11 mouse cellular contexts compared by ENCODE assay signal in the genomic region with DNA sequence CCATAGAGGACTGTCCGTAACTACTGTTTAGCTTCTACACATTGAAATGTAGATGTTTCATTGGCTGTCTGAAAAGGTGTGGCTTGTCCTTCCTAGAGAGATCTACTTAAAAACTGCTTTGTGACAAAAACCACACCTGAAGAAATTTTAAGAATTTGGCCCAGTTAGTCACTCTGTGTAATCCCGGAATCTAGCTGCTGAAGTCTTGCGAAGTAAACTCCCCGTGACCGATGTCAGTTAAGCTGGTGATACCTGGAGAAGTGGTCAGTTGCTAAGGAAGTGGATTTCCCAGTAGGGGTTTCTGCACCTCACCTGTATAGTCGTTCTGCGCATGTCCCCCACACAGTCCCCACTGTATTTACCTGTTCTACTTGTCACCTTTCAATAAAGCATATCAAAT. TPM values are rescaled to one million over a fixed set of nuclear protein-coding genes. Genes with fewer than 3 reads are reported as not detected.
DNase-seq lines count a peak whose midpoint lies in the region; ATAC-seq and TF ChIP-seq lines count a peak whose summit lies in the region.
"Had no signal": no experiment of that assay in that cellular context is flagged by ENCODE, and none has a peak within 500 bp of the region (broad histone marks: within the 10 kb centered on the region; RNA-seq: fewer than 3 reads in every experiment).

No protein-coding gene starts in this region.

- intact Hi-C loops in heart, postnatal 10 days (cut with DNase I) = loop anchor here (5.0 kb wide), 1 partner anchor 310 kb away; no protein-coding TSS in a partner anchor

- no peak for TF ChIP-seq POLR2A in testis, adult 2 months (IDR thresholded peaks at IDR 0.05; ENCODE audit: control insufficient read depth, low read depth, low read length)
- no peak for TF ChIP-seq POLR2A in thymus, adult 2 months (IDR thresholded peaks at IDR 0.05; ENCODE audit: control insufficient read depth, extremely low read depth, insufficient read depth, low read length, poor library complexity)

- H3K27ac ChIP-seq in heart, embryonic 10.5 days = no peak overlapping the region
- H3K27ac ChIP-seq in testis, adult 2 months (ENCODE audit: control insufficient read depth, insufficient read depth, low read depth, low read length) = peak overlapping the region; percentile 47; the same call in 1 of the 2 replicates
- peak overlapping the region; percentile 65; the same call in 1 of the 2 replicates for H3K27ac ChIP-seq in liver, embryonic 13.5 days
- H3K27ac ChIP-seq in stomach, postnatal 0 days (replicated peaks) = no peak overlapping the region
- H3K27ac ChIP-seq in thymus, adult 2 months (ENCODE audit: control insufficient read depth, insufficient read depth, low read length) = no peak overlapping the region

- no peaks in the 10 kb centered on the region for H3K9me3 ChIP-seq in heart, embryonic 10.5 days
- no peaks in the 10 kb centered on the region for H3K9me3 ChIP-seq in liver, embryonic 13.5 days (replicated peaks)
- H3K9me3 ChIP-seq in stomach, postnatal 0 days (ENCODE audit: control insufficient read depth, low read length) = 0 out of 2 replicates have a peak, but pooled peaks cover 3% of the 10 kb centered on the region

- TF ChIP-seq EP300 in stomach, postnatal 0 days (optimal IDR thresholded peaks at IDR 0.05) = no peak

- H3K4me1 ChIP-seq in heart, embryonic 10.5 days = peaks cover 18% of the 10 kb centered on the region
- H3K4me1 ChIP-seq in testis, adult 2 months (ENCODE audit: control insufficient read depth, insufficient read depth, low read length) = peaks cover 2% of the 10 kb centered on the region
- H3K4me1 ChIP-seq in liver, embryonic 13.5 days (replicated peaks) = peaks cover 37% of the 10 kb centered on the region
- H3K4me1 ChIP-seq in stomach, postnatal 0 days (replicated peaks; ENCODE audit: control insufficient read depth, insufficient read depth) = no peaks in the 10 kb centered on the region; the same call in 1 of the 2 replicates
- peaks cover 8% of the 10 kb centered on the region; the same call in 1 of the 2 replicates for H3K4me1 ChIP-seq in thymus, adult 2 months (replicated peaks; ENCODE audit: control insufficient read depth, insufficient read depth, low read length)

- peak overlapping the region; percentile 90 for H3K4me3 ChIP-seq in heart, embryonic 10.5 days
- H3K4me3 ChIP-seq in testis, adult 2 months (ENCODE audit: control insufficient read depth, low read depth, low read length) = peak overlapping the region; percentile 46
- peak overlapping the region; percentile 77 for H3K4me3 ChIP-seq in liver, embryonic 13.5 days (replicated peaks)
- peak overlapping the region; percentile 75; the same call in 1 of the 2 replicates for H3K4me3 ChIP-seq in stomach, postnatal 0 days (ENCODE audit: low read depth, low read length)
- no peak overlapping the region for H3K4me3 ChIP-seq in thymus, adult 2 months (ENCODE audit: control insufficient read depth, insufficient read depth, low read length)

- H3K27me3 ChIP-seq in heart, embryonic 10.5 days (ENCODE audit: insufficient read depth, poor library complexity, severe bottlenecking) = no peaks in the 10 kb centered on the region
- H3K27me3 ChIP-seq in testis, adult 2 months (ENCODE audit: control insufficient read depth, insufficient read depth, low read length) = no peaks in the 10 kb centered on the region
- H3K27me3 ChIP-seq in liver, embryonic 13.5 days = no peaks in the 10 kb centered on the region
- no peaks in the 10 kb centered on the region for H3K27me3 ChIP-seq in stomach, postnatal 0 days (ENCODE audit: control insufficient read depth, insufficient read depth, low read length)
- no peaks in the 10 kb centered on the region for H3K27me3 ChIP-seq in thymus, adult 2 months (ENCODE audit: control insufficient read depth, insufficient read depth, low read length)

- H3K4me2 ChIP-seq in liver, embryonic 13.5 days = peak overlapping the region; percentile 75
- H3K4me2 ChIP-seq in stomach, postnatal 0 days (replicated peaks; ENCODE audit: low read depth) = peak overlapping the region; percentile 82; the same call in 1 of the 2 replicates

- WGBS in heart, embryonic 10.5 days = 86% methylated on average over 7 of the region's 7 CpGs
- 93% methylated on average over 7 of the region's 7 CpGs for WGBS in liver, embryonic 13.5 days (ENCODE audit: insufficient replicate concordance)
- WGBS in stomach, postnatal 0 days = 85% methylated on average over 7 of the region's 7 CpGs
- 94% methylated on average over 7 of the region's 7 CpGs for WGBS in thymus, adult 2 months

- DNase-seq in heart, embryonic 10.5 days (ENCODE audit: low spot score) = no peak
- DNase-seq in heart, postnatal 10 days = no peak
- DNase-seq in testis, postnatal 10 days (ENCODE audit: low spot score) = no peak
- DNase-seq in liver, embryonic 13.5 days = no peak
- no peak for DNase-seq in stomach, postnatal 0 days (ENCODE audit: low spot score)
- no peak for DNase-seq in thymus, adult 2 months
- no peak for DNase-seq in spleen, postnatal 4 days (ENCODE audit: low spot score in 2 of 2)
- DNase-seq: cerebellum, adult 8-10 months; lung, postnatal 36 days had no signal

- H3K9ac ChIP-seq in liver, embryonic 13.5 days = peak overlapping the region; percentile 92; the same call in 1 of the 2 replicates
- no peak overlapping the region for H3K9ac ChIP-seq in stomach, postnatal 0 days (ENCODE audit: low read length)

- peaks cover 24% of the 10 kb centered on the region for H3K36me3 ChIP-seq in heart, embryonic 10.5 days
- no peaks in the 10 kb centered on the region for H3K36me3 ChIP-seq in testis, adult 2 months (ENCODE audit: control insufficient read depth, insufficient read depth, low read length)
- peaks cover 24% of the 10 kb centered on the region for H3K36me3 ChIP-seq in liver, embryonic 13.5 days
- H3K36me3 ChIP-seq in stomach, postnatal 0 days (ENCODE audit: control insufficient read depth, insufficient read depth, low read length) = peaks cover 6% of the 10 kb centered on the region; the same call in 1 of the 2 replicates
- H3K36me3 ChIP-seq in thymus, adult 2 months (ENCODE audit: control insufficient read depth, insufficient read depth, low read length) = no peaks in the 10 kb centered on the region

- ATAC-seq in liver, embryonic 13.5 days (ENCODE audit: low read depth) = no peak
- ATAC-seq in stomach, postnatal 0 days (ENCODE audit: low FRiP score, low TSS enrichment) = no peak

- TF ChIP-seq CTCF in testis, adult 2 months (IDR thresholded peaks at IDR 0.05; ENCODE audit: control insufficient read depth, insufficient read depth, insufficient replicate concordance, low read depth, low read length) = no peak
- TF ChIP-seq CTCF in stomach, postnatal 0 days (IDR thresholded peaks at IDR 0.05; ENCODE audit: low read depth) = no peak
- no peak for TF ChIP-seq CTCF in thymus, adult 2 months (IDR thresholded peaks at IDR 0.05; ENCODE audit: borderline replicate concordance, control insufficient read depth, extremely low read depth, insufficient read depth, low read length, poor library complexity)

RNA-seq across cellular contexts. Expression of gene Serp2, which starts 49.3 kb away (rescaled TPM):
- polyA plus RNA-seq in heart, embryonic 10.5 days (2016; fragmentation: Nextera tagmentation; extraction: Ambion mirVana) = 25.3 and 27.0 TPM in 2 replicates
- 1 to 10 TPM in 1 of 2 experiments, under 1 TPM in 1; 0.37 to 1.8 TPM for total RNA-seq in heart, postnatal 10 days (2021)
- 73.8 and 80.3 TPM in 2 replicates for polyA plus RNA-seq in testis, adult 2 months (2012; rRNA removed)
- 1.3 and 1.4 TPM in 2 replicates for polyA plus RNA-seq in liver, embryonic 13.5 days (2015; fragmentation: Nextera tagmentation; extraction: Ambion mirVana)
- polyA plus RNA-seq in stomach, postnatal 0 days (2015; fragmentation: Nextera tagmentation; extraction: Ambion mirVana) = 7.4 and 8.0 TPM in 2 replicates
- 3.7 and 6.2 TPM in 2 replicates for polyA plus RNA-seq in thymus, adult 2 months (2012; rRNA removed)
- total RNA-seq: hematopoietic stem cell, adult 5-6 weeks had no signal

Comparison
In these comparisons a context has a peak if more than half of its experiments do, and no peak if none do; other contexts are left out.
1. H3K27ac ChIP-seq: peak in testis, adult 2 months (single experiment) and liver, embryonic 13.5 days (single experiment); none in heart, embryonic 10.5 days (single experiment), stomach, postnatal 0 days (single experiment) and thymus, adult 2 months (single experiment).